Mouse (Mus musculus): ENCODE measurements at regions not wholly inside any gene's neighbourhood (a gene's known extent, or its start where the extent isn't known, plus 50 kb on each side); places are given as distances from the start of the nearest gene placed in this dataset.
A peak's percentile ranks its signal among the peaks of the same experiment; 100 is the strongest.

GRCm38 (mm10) chr12:70679701-70680425 is 145.5 kb upstream of the Frmd6 start:
- H3K27me3 ChIP-seq (ENCODE audit: control insufficient read depth, insufficient read depth, low read length), result no peaks in the 10 kb centered on the region
- H3K36me3 ChIP-seq (replicated peaks; ENCODE audit: control insufficient read depth, insufficient read depth, low read depth, low read length), result no peaks in the 10 kb centered on the region
- 75% methylated on average over 20 of the region's 20 CpGs for WGBS
- no peak overlapping the region for H3K4me2 ChIP-seq (ENCODE audit: low read depth, low read length)
- no peaks in the 10 kb centered on the region for H3K4me1 ChIP-seq (ENCODE audit: control insufficient read depth, insufficient read depth, low read length)
- no peaks in the 10 kb centered on the region for H3K9me3 ChIP-seq (replicated peaks; ENCODE audit: control insufficient read depth, low read length)
- no peak for ATAC-seq (replicated peaks; ENCODE audit: insufficient number of reproducible peaks, low FRiP score, low TSS enrichment, low read depth)
- peak; percentile 30 for DNase-seq (ENCODE audit: low spot score)
- no peak overlapping the region for H3K4me3 ChIP-seq (ENCODE audit: low read depth, low read length)
- no peak overlapping the region for H3K9ac ChIP-seq (replicated peaks; ENCODE audit: low read length)
- H3K27ac ChIP-seq (replicated peaks; ENCODE audit: low read depth, low read length), result no peak overlapping the region

- Histone ChIP-seq H3K4me3 (ENCODE audit: low read depth, low read length) (no peak overlapping the region), H3K9me3 (replicated peaks; ENCODE audit: control insufficient read depth, low read length) (no peaks in the 10 kb centered on the region), H3K4me2 (ENCODE audit: low read depth, low read length) (no peak overlapping the region), H3K9ac (replicated peaks; ENCODE audit: low read length) (no peak overlapping the region), H3K4me1 (ENCODE audit: control insufficient read depth, insufficient read depth, low read length) (0 out of 2 replicates have a peak, but pooled peaks cover 2% of the 10 kb centered on the region), H3K36me3 (replicated peaks; ENCODE audit: control insufficient read depth, insufficient read depth, low read depth, low read length) (no peaks in the 10 kb centered on the region), H3K27ac (replicated peaks; ENCODE audit: low read depth, low read length) (no peak overlapping the region), H3K27me3 (ENCODE audit: control insufficient read depth, insufficient read depth, low read length) (no peaks in the 10 kb centered on the region)
- WGBS, result 84% methylated on average over 8 of the region's 8 CpGs
- DNase-seq (ENCODE audit: low spot score), result no peak
- no peak for ATAC-seq (replicated peaks; ENCODE audit: insufficient number of reproducible peaks, low FRiP score, low TSS enrichment, low read depth)
Observed at GRCm38 (mm10) chr12:70681407-70681990, 143.8 kb upstream of the Frmd6 start.

- Histone ChIP-seq H3K4me1 (ENCODE audit: control insufficient read depth, insufficient read depth, low read length) (0 out of 2 replicates have a peak, but pooled peaks cover 2% of the 10 kb centered on the region), H3K27ac (replicated peaks; ENCODE audit: low read depth, low read length) (no peak overlapping the region), H3K9me3 (replicated peaks; ENCODE audit: control insufficient read depth, low read length) (no peaks in the 10 kb centered on the region), H3K36me3 (replicated peaks; ENCODE audit: control insufficient read depth, insufficient read depth, low read depth, low read length) (no peaks in the 10 kb centered on the region), H3K27me3 (ENCODE audit: control insufficient read depth, insufficient read depth, low read length) (no peaks in the 10 kb centered on the region), H3K4me3 (ENCODE audit: low read depth, low read length) (no peak overlapping the region), H3K4me2 (ENCODE audit: low read depth, low read length) (no peak overlapping the region), H3K9ac (replicated peaks; ENCODE audit: low read length) (no peak overlapping the region)
- WGBS, result 88% methylated on average over 9 of the region's 9 CpGs
- ATAC-seq (replicated peaks; ENCODE audit: insufficient number of reproducible peaks, low FRiP score, low TSS enrichment, low read depth) (no peak), DNase-seq (ENCODE audit: low spot score) (no peak)
Observed at GRCm38 (mm10) chr12:70684354-70684753, 141.0 kb upstream of the Frmd6 start.

- Histone ChIP-seq H3K9ac (replicated peaks; ENCODE audit: low read length) (no peak overlapping the region), H3K27ac (replicated peaks; ENCODE audit: low read depth, low read length) (no peak overlapping the region), H3K4me1 (ENCODE audit: control insufficient read depth, insufficient read depth, low read length) (0 out of 2 replicates have a peak, but pooled peaks cover 2% of the 10 kb centered on the region), H3K4me3 (ENCODE audit: low read depth, low read length) (no peak overlapping the region), H3K36me3 (replicated peaks; ENCODE audit: control insufficient read depth, insufficient read depth, low read depth, low read length) (no peaks in the 10 kb centered on the region), H3K9me3 (replicated peaks; ENCODE audit: control insufficient read depth, low read length) (no peaks in the 10 kb centered on the region), H3K4me2 (ENCODE audit: low read depth, low read length) (no peak overlapping the region), H3K27me3 (ENCODE audit: control insufficient read depth, insufficient read depth, low read length) (no peaks in the 10 kb centered on the region)
- DNase-seq (ENCODE audit: low spot score), result no peak
- 81% methylated on average over 10 of the region's 10 CpGs for WGBS
- ATAC-seq (replicated peaks; ENCODE audit: insufficient number of reproducible peaks, low FRiP score, low TSS enrichment, low read depth), result no peak
Observed at GRCm38 (mm10) chr12:70685432-70685831, 139.9 kb upstream of the Frmd6 start.

- H3K9me3 ChIP-seq (replicated peaks; ENCODE audit: control insufficient read depth, low read length), result no peaks in the 10 kb centered on the region
- H3K4me3 ChIP-seq (ENCODE audit: low read depth, low read length), result no peak overlapping the region
- H3K9ac ChIP-seq (replicated peaks; ENCODE audit: low read length), result no peak overlapping the region
- H3K27ac ChIP-seq (replicated peaks; ENCODE audit: low read depth, low read length), result no peak overlapping the region
- WGBS, result 93% methylated on average over 10 of the region's 10 CpGs
- no peak overlapping the region for H3K4me2 ChIP-seq (ENCODE audit: low read depth, low read length)
- no peak for DNase-seq (ENCODE audit: low spot score)
- H3K36me3 ChIP-seq (replicated peaks; ENCODE audit: control insufficient read depth, insufficient read depth, low read depth, low read length), result no peaks in the 10 kb centered on the region
- 0 out of 2 replicates have a peak, but pooled peaks cover 2% of the 10 kb centered on the region for H3K4me1 ChIP-seq (ENCODE audit: control insufficient read depth, insufficient read depth, low read length)
- no peak for ATAC-seq (replicated peaks; ENCODE audit: insufficient number of reproducible peaks, low FRiP score, low TSS enrichment, low read depth)
- H3K27me3 ChIP-seq (ENCODE audit: control insufficient read depth, insufficient read depth, low read length), result no peaks in the 10 kb centered on the region
Observed at GRCm38 (mm10) chr12:70686337-70686736, 139.0 kb upstream of the Frmd6 start.

- no peak overlapping the region for H3K4me2 ChIP-seq (ENCODE audit: low read depth, low read length)
- 86% methylated on average over 12 of the region's 12 CpGs for WGBS
- ATAC-seq (replicated peaks; ENCODE audit: insufficient number of reproducible peaks, low FRiP score, low TSS enrichment, low read depth), result no peak
- H3K9me3 ChIP-seq (replicated peaks; ENCODE audit: control insufficient read depth, low read length), result no peaks in the 10 kb centered on the region
- H3K27ac ChIP-seq (replicated peaks; ENCODE audit: low read depth, low read length), result no peak overlapping the region
- no peaks in the 10 kb centered on the region for H3K27me3 ChIP-seq (ENCODE audit: control insufficient read depth, insufficient read depth, low read length)
- H3K4me3 ChIP-seq (ENCODE audit: low read depth, low read length), result no peak overlapping the region
- H3K4me1 ChIP-seq (ENCODE audit: control insufficient read depth, insufficient read depth, low read length), result 0 out of 2 replicates have a peak, but pooled peaks cover 2% of the 10 kb centered on the region
- DNase-seq (ENCODE audit: low spot score), result no peak
- H3K36me3 ChIP-seq (replicated peaks; ENCODE audit: control insufficient read depth, insufficient read depth, low read depth, low read length), result no peaks in the 10 kb centered on the region
- H3K9ac ChIP-seq (replicated peaks; ENCODE audit: low read length), result no peak overlapping the region
Observed at GRCm38 (mm10) chr12:70686971-70687370, 138.3 kb upstream of the Frmd6 start.

GRCm38 (mm10) chr12:70695162-70695561 is 130.2 kb upstream of the Frmd6 start:
- Histone ChIP-seq H3K9ac (replicated peaks; ENCODE audit: low read length) (no peak overlapping the region), H3K9me3 (replicated peaks; ENCODE audit: control insufficient read depth, low read length) (no peaks in the 10 kb centered on the region), H3K4me2 (ENCODE audit: low read depth, low read length) (no peak overlapping the region), H3K36me3 (replicated peaks; ENCODE audit: control insufficient read depth, insufficient read depth, low read depth, low read length) (no peaks in the 10 kb centered on the region), H3K27ac (replicated peaks; ENCODE audit: low read depth, low read length) (no peak overlapping the region), H3K4me3 (ENCODE audit: low read depth, low read length) (no peak overlapping the region), H3K27me3 (ENCODE audit: control insufficient read depth, insufficient read depth, low read length) (no peaks in the 10 kb centered on the region), H3K4me1 (ENCODE audit: control insufficient read depth, insufficient read depth, low read length) (no peaks in the 10 kb centered on the region)
- 90% methylated on average over 5 of the region's 5 CpGs for WGBS
- ATAC-seq (replicated peaks; ENCODE audit: insufficient number of reproducible peaks, low FRiP score, low TSS enrichment, low read depth), result no peak
- DNase-seq (ENCODE audit: low spot score), result no peak

GRCm38 (mm10) chr12:70696256-70696655 is 129.1 kb upstream of the Frmd6 start:
- H3K36me3 ChIP-seq (replicated peaks; ENCODE audit: control insufficient read depth, insufficient read depth, low read depth, low read length), result no peaks in the 10 kb centered on the region
- no peak overlapping the region for H3K27ac ChIP-seq (replicated peaks; ENCODE audit: low read depth, low read length)
- 79% methylated on average over 6 of the region's 6 CpGs for WGBS
- H3K9ac ChIP-seq (replicated peaks; ENCODE audit: low read length), result no peak overlapping the region
- DNase-seq (ENCODE audit: low spot score) (no peak), ATAC-seq (replicated peaks; ENCODE audit: insufficient number of reproducible peaks, low FRiP score, low TSS enrichment, low read depth) (no peak)
- no peaks in the 10 kb centered on the region for H3K27me3 ChIP-seq (ENCODE audit: control insufficient read depth, insufficient read depth, low read length)
- H3K4me2 ChIP-seq (ENCODE audit: low read depth, low read length), result no peak overlapping the region
- H3K4me3 ChIP-seq (ENCODE audit: low read depth, low read length), result no peak overlapping the region
- no peaks in the 10 kb centered on the region for H3K4me1 ChIP-seq (ENCODE audit: control insufficient read depth, insufficient read depth, low read length)
- no peaks in the 10 kb centered on the region for H3K9me3 ChIP-seq (replicated peaks; ENCODE audit: control insufficient read depth, low read length)
